Mouse (Mus musculus): ENCODE measurements around the gene Vmn1r80. TPM values are rescaled to one million over a fixed set of nuclear protein-coding genes. Genes with fewer than 3 reads are reported as not detected.
"Not testable (repeated sequence)": the region's sequence is repeated elsewhere in the genome, so short reads cannot be mapped to it uniquely, and the experiment has no call there.

Gene Vmn1r80
- not detected in 2 replicates for polyA plus RNA-seq (2015; fragmentation: Nextera tagmentation; extraction: Ambion mirVana)

- Histone ChIP-seq H3K9me3 (replicated peaks) (peaks cover 14% of the 10 kb centered on the region; the same call in 1 of the 2 replicates), H3K27ac (no peak within 1 kb of the TSS), H3K36me3 (ENCODE audit: poor library complexity, severe bottlenecking) (no peaks in the 10 kb centered on the region), H3K27me3 (no peaks in the 10 kb centered on the region), H3K4me2 (no peak within 1 kb of the TSS), H3K9ac (no peak within 1 kb of the TSS), H3K4me3 (no peak within 1 kb of the TSS), H3K4me1 (no peaks in the 10 kb centered on the region)
- ATAC-seq = no peak
- WGBS = 90% methylated on average over 1 of the region's 1 CpGs
These were observed at the start of gene Vmn1r80 for GRCm38 (mm10) chr7:12188986-12189385. Vmn1r80 (plus strand) TSS chr7:12189286.

- 59% methylated on average over 2 of the region's 2 CpGs for WGBS
- no peak for ATAC-seq
- Histone ChIP-seq H3K27ac (no peak within 1 kb of the TSS), H3K4me3 (no peak within 1 kb of the TSS), H3K36me3 (ENCODE audit: poor library complexity, severe bottlenecking) (no peaks in the 10 kb centered on the region), H3K4me1 (no peaks in the 10 kb centered on the region), H3K9me3 (replicated peaks) (peaks cover 6% of the 10 kb centered on the region; the same call in 1 of the 2 replicates), H3K9ac (no peak within 1 kb of the TSS), H3K4me2 (no peak within 1 kb of the TSS), H3K27me3 (no peaks in the 10 kb centered on the region)
These were observed 39.1 kb upstream of the Vmn1r80 start, which contains the start of gene Vmn1r78 for GRCm38 (mm10) chr7:12149957-12150356. Vmn1r78 (plus strand) TSS chr7:12150257.

DNA sequence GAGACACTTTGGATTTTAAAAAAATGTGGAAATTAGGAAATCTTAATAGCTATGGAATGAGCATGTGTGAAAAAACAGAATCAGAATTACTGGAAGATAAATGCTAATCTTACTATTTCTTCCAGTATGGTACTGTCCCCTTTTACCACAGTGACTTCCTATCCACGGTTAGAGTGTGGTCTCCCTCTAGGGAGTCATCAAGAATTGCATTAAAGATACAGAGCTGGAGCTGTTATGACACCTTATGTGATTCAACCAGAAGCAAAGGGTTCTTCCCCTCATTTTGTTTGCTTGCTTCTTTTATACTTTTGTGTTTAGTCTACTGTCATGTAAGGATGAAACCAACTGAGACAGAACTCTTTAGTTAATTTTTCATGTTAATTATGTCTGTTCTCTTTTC lies 32.6 kb upstream of the Vmn1r80 start:
- not testable (repeated sequence) for H3K27ac ChIP-seq; ATAC-seq; H3K9me3 ChIP-seq (replicated peaks); H3K27me3 ChIP-seq; H3K4me1 ChIP-seq; H3K4me2 ChIP-seq; H3K9ac ChIP-seq; H3K36me3 ChIP-seq (ENCODE audit: poor library complexity, severe bottlenecking); H3K4me3 ChIP-seq
- 71% methylated on average over 1 of the region's 1 CpGs for WGBS

- not testable (repeated sequence) for H3K27ac ChIP-seq; H3K9ac ChIP-seq; H3K36me3 ChIP-seq (ENCODE audit: poor library complexity, severe bottlenecking); H3K4me1 ChIP-seq; H3K4me2 ChIP-seq; H3K27me3 ChIP-seq; H3K4me3 ChIP-seq; H3K9me3 ChIP-seq (replicated peaks); ATAC-seq
These were observed 18.1 kb upstream of the Vmn1r80 start, which contains the start of gene Vmn1r79 for GRCm38 (mm10) chr7:12170979-12171378. Vmn1r79 (plus strand) TSS chr7:12171279.

GRCm38 (mm10) chr7:12172926-12173325 lies 16.2 kb upstream of the Vmn1r80 start:
- H3K36me3 ChIP-seq (ENCODE audit: poor library complexity, severe bottlenecking); H3K27me3 ChIP-seq; H3K4me1 ChIP-seq; H3K4me2 ChIP-seq; H3K4me3 ChIP-seq; H3K27ac ChIP-seq; H3K9me3 ChIP-seq (replicated peaks); ATAC-seq; H3K9ac ChIP-seq: not testable (repeated sequence)
- 63% methylated on average over 2 of the region's 2 CpGs for WGBS

DNA sequence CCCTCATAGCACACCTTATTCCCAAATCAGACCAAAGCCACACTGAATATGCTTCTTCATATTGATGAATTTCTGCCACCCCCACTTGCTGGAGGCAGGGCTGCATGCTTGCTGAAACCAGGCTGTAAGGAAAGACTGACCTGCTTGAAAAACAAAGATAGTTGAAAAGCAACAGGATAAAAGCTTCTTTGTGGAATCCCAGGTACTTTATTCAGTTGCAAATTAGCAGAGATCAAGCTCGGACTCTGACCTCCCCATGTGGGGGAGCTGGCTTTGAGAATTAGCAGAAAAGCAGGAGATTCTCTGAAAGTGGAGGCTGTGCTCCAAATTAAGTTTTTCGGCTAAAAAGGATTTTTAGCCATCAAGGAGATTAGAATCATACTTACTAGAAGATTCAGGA lies 15.1 kb downstream of the Vmn1r80 start:
- 53% methylated on average over 2 of the region's 2 CpGs for WGBS
- Histone ChIP-seq H3K9me3 (replicated peaks) (peaks cover 13% of the 10 kb centered on the region), H3K27ac (no peak overlapping the region), H3K4me2 (no peak overlapping the region), H3K4me3 (no peak overlapping the region), H3K4me1 (no peaks in the 10 kb centered on the region), H3K36me3 (ENCODE audit: poor library complexity, severe bottlenecking) (no peaks in the 10 kb centered on the region), H3K27me3 (no peaks in the 10 kb centered on the region), H3K9ac (no peak overlapping the region)
- ATAC-seq = no peak

Other genes starting within 250 kb of the Vmn1r80 start
- not detected in 2 replicates for gene Vmn1r77, start 152.5 kb upstream of the Vmn1r80 start, polyA plus RNA-seq (2015; fragmentation: Nextera tagmentation; extraction: Ambion mirVana)
- gene Vmn1r78, start 39.0 kb upstream of the Vmn1r80 start, polyA plus RNA-seq (2015; fragmentation: Nextera tagmentation; extraction: Ambion mirVana) = not detected in 2 replicates
- not detected in 2 replicates for gene Vmn1r79, start 18.0 kb upstream of the Vmn1r80 start, polyA plus RNA-seq (2015; fragmentation: Nextera tagmentation; extraction: Ambion mirVana)
- not detected in 2 replicates for gene Vmn1r81, start 79.0 kb downstream of the Vmn1r80 start, polyA plus RNA-seq (2015; fragmentation: Nextera tagmentation; extraction: Ambion mirVana)
- gene Vmn1r82, start 111.1 kb downstream of the Vmn1r80 start, polyA plus RNA-seq (2015; fragmentation: Nextera tagmentation; extraction: Ambion mirVana) = not detected in 2 replicates
- not detected in 2 replicates for gene Vmn1r83, start 140.2 kb downstream of the Vmn1r80 start, polyA plus RNA-seq (2015; fragmentation: Nextera tagmentation; extraction: Ambion mirVana)
- not detected in 2 replicates for gene Vmn1r84, start 180.0 kb downstream of the Vmn1r80 start, polyA plus RNA-seq (2015; fragmentation: Nextera tagmentation; extraction: Ambion mirVana)
- 5.5 and 6.9 TPM in 2 replicates for gene Zfp551, start 233.5 kb downstream of the Vmn1r80 start, polyA plus RNA-seq (2015; fragmentation: Nextera tagmentation; extraction: Ambion mirVana)

Data from forebrain, embryonic 13.5 days (tissue).